Mouse (Mus musculus): ENCODE results near the gene Btf3l4. TPM values are rescaled to one million over a fixed set of nuclear protein-coding genes. Genes with fewer than 3 reads are reported as not detected.

The Btf3l4 gene
- polyA plus RNA-seq (2012; rRNA removed), result 43.0 and 51.6 TPM in 2 replicates

- H3K36me3 ChIP-seq (ENCODE audit: control insufficient read depth, insufficient read depth, low read length), result no peaks in the 10 kb centered on the region
- peaks cover 5% of the 10 kb centered on the region for H3K4me1 ChIP-seq (ENCODE audit: control insufficient read depth, insufficient read depth, low read length)
- H3K4me3 ChIP-seq (ENCODE audit: control insufficient read depth, low read depth, low read length), result peak within 1 kb of the TSS; percentile 90
- no peaks in the 10 kb centered on the region for H3K27me3 ChIP-seq (ENCODE audit: control insufficient read depth, insufficient read depth, low read length)
- H3K27ac ChIP-seq (ENCODE audit: control insufficient read depth, insufficient read depth, low read depth, low read length), result peak within 1 kb of the TSS; percentile 96
- peak; percentile 67; the same call in 1 of the 2 replicates for TF ChIP-seq POLR2A (IDR thresholded peaks at IDR 0.05; ENCODE audit: control insufficient read depth, low read depth, low read length)
- no peak for TF ChIP-seq CTCF (IDR thresholded peaks at IDR 0.05; ENCODE audit: control insufficient read depth, insufficient read depth, insufficient replicate concordance, low read depth, low read length)
Observed at GRCm38 (mm10) chr4:108832916-108833827, at the start of gene Btf3l4. Gene Btf3l4 (minus strand): TSS chr4:108833614.

GRCm38 (mm10) chr4:108878963-108879822 is 45.8 kb upstream of the Btf3l4 start, which contains the start of gene Rab3b:
Gene Rab3b (plus strand): TSS chr4:108879063.
- Histone ChIP-seq H3K4me3 (ENCODE audit: control insufficient read depth, low read depth, low read length) (peak within 1 kb of the TSS; percentile 52), H3K4me1 (ENCODE audit: control insufficient read depth, insufficient read depth, low read length) (peaks cover 8% of the 10 kb centered on the region), H3K36me3 (ENCODE audit: control insufficient read depth, insufficient read depth, low read length) (no peaks in the 10 kb centered on the region), H3K27ac (ENCODE audit: control insufficient read depth, insufficient read depth, low read depth, low read length) (no peak within 1 kb of the TSS), H3K27me3 (ENCODE audit: control insufficient read depth, insufficient read depth, low read length) (no peaks in the 10 kb centered on the region)
- no peak for TF ChIP-seq CTCF (IDR thresholded peaks at IDR 0.05; ENCODE audit: control insufficient read depth, insufficient read depth, insufficient replicate concordance, low read depth, low read length)
- TF ChIP-seq POLR2A (IDR thresholded peaks at IDR 0.05; ENCODE audit: control insufficient read depth, low read depth, low read length), result peak; percentile 40; the same call in 1 of the 2 replicates

- TF ChIP-seq POLR2A (IDR thresholded peaks at IDR 0.05; ENCODE audit: control insufficient read depth, low read depth, low read length) (no peak), CTCF (IDR thresholded peaks at IDR 0.05; ENCODE audit: control insufficient read depth, insufficient read depth, insufficient replicate concordance, low read depth, low read length) (no peak)
- H3K4me1 ChIP-seq (ENCODE audit: control insufficient read depth, insufficient read depth, low read length), result peaks cover 8% of the 10 kb centered on the region
- no peak overlapping the region for H3K27ac ChIP-seq (ENCODE audit: control insufficient read depth, insufficient read depth, low read depth, low read length)
- H3K4me3 ChIP-seq (ENCODE audit: control insufficient read depth, low read depth, low read length), result no peak overlapping the region
- H3K36me3 ChIP-seq (ENCODE audit: control insufficient read depth, insufficient read depth, low read length), result no peaks in the 10 kb centered on the region
- H3K27me3 ChIP-seq (ENCODE audit: control insufficient read depth, insufficient read depth, low read length), result no peaks in the 10 kb centered on the region
Observed at GRCm38 (mm10) chr4:108877901-108878300, 44.5 kb upstream of the Btf3l4 start.

GRCm38 (mm10) chr4:108873746-108874145 is 40.3 kb upstream of the Btf3l4 start:
- TF ChIP-seq POLR2A (IDR thresholded peaks at IDR 0.05; ENCODE audit: control insufficient read depth, low read depth, low read length), result no peak
- no peak for TF ChIP-seq CTCF (IDR thresholded peaks at IDR 0.05; ENCODE audit: control insufficient read depth, insufficient read depth, insufficient replicate concordance, low read depth, low read length)
- H3K36me3 ChIP-seq (ENCODE audit: control insufficient read depth, insufficient read depth, low read length), result no peaks in the 10 kb centered on the region
- H3K4me1 ChIP-seq (ENCODE audit: control insufficient read depth, insufficient read depth, low read length), result no peaks in the 10 kb centered on the region; the same call in 1 of the 2 replicates
- no peak overlapping the region for H3K27ac ChIP-seq (ENCODE audit: control insufficient read depth, insufficient read depth, low read depth, low read length)
- H3K4me3 ChIP-seq (ENCODE audit: control insufficient read depth, low read depth, low read length), result no peak overlapping the region
- no peaks in the 10 kb centered on the region for H3K27me3 ChIP-seq (ENCODE audit: control insufficient read depth, insufficient read depth, low read length)

GRCm38 (mm10) chr4:108869730-108870374 is 36.4 kb upstream of the Btf3l4 start:
- H3K4me3 ChIP-seq (ENCODE audit: control insufficient read depth, low read depth, low read length), result no peak overlapping the region
- no peaks in the 10 kb centered on the region for H3K27me3 ChIP-seq (ENCODE audit: control insufficient read depth, insufficient read depth, low read length)
- no peak overlapping the region for H3K27ac ChIP-seq (ENCODE audit: control insufficient read depth, insufficient read depth, low read depth, low read length)
- no peaks in the 10 kb centered on the region for H3K4me1 ChIP-seq (ENCODE audit: control insufficient read depth, insufficient read depth, low read length)
- TF ChIP-seq CTCF (IDR thresholded peaks at IDR 0.05; ENCODE audit: control insufficient read depth, insufficient read depth, insufficient replicate concordance, low read depth, low read length), result peak; percentile 71; the same call in 1 of the 2 replicates
- no peak for TF ChIP-seq POLR2A (IDR thresholded peaks at IDR 0.05; ENCODE audit: control insufficient read depth, low read depth, low read length)
- no peaks in the 10 kb centered on the region for H3K36me3 ChIP-seq (ENCODE audit: control insufficient read depth, insufficient read depth, low read length)

GRCm38 (mm10) chr4:108866806-108867205 is 33.4 kb upstream of the Btf3l4 start:
- TF ChIP-seq POLR2A (IDR thresholded peaks at IDR 0.05; ENCODE audit: control insufficient read depth, low read depth, low read length) (no peak), CTCF (IDR thresholded peaks at IDR 0.05; ENCODE audit: control insufficient read depth, insufficient read depth, insufficient replicate concordance, low read depth, low read length) (no peak)
- no peaks in the 10 kb centered on the region for H3K4me1 ChIP-seq (ENCODE audit: control insufficient read depth, insufficient read depth, low read length)
- H3K4me3 ChIP-seq (ENCODE audit: control insufficient read depth, low read depth, low read length), result no peak overlapping the region
- no peak overlapping the region for H3K27ac ChIP-seq (ENCODE audit: control insufficient read depth, insufficient read depth, low read depth, low read length)
- H3K36me3 ChIP-seq (ENCODE audit: control insufficient read depth, insufficient read depth, low read length), result no peaks in the 10 kb centered on the region
- no peaks in the 10 kb centered on the region for H3K27me3 ChIP-seq (ENCODE audit: control insufficient read depth, insufficient read depth, low read length)
